Mouse (Mus musculus) CH12.LX (cell line): ENCODE data around the gene Prm2. TPM values are rescaled to one million over a fixed set of nuclear protein-coding genes. Genes with fewer than 3 reads are reported as not detected.

Source experiments
- DNase-seq: peaks from one replicate; pipeline ENCODE4 v3.0.0-alpha.2; 2013; ENCODE audit errors: extremely low read depth
- H3K27ac ChIP-seq: 2 replicates; pipeline ENCODE4 v1.5.1; 2012; ENCODE audit warnings: low read depth, mild to moderate bottlenecking, control low read depth, moderate library complexity; ENCODE audit not compliant: insufficient read depth
- H3K27me3 ChIP-seq: replicated peaks from 2 replicates; pipeline ENCODE3; 2012; ENCODE audit warnings: inconsistent platforms
- H3K36me3 ChIP-seq, 2 experiments: replicated peaks in 1 of 2; 2 replicates each; pipeline versions ENCODE3 to v1.6.1; 2012; ENCODE audit warnings: inconsistent platforms in 1 of 2, low read length in 1 of 2, mild to moderate bottlenecking in 1 of 2, mixed read lengths in 1 of 2, moderate library complexity in 1 of 2; ENCODE audit not compliant: control insufficient read depth in 1 of 2, insufficient read depth in 1 of 2
- H3K4me1 ChIP-seq, 2 experiments: 2 replicates each; pipeline ENCODE4 v1.6.1; 2012; ENCODE audit warnings: inconsistent platforms in 1 of 2, moderate library complexity in 1 of 2; ENCODE audit not compliant: insufficient read depth in 2 of 2, control insufficient read depth in 1 of 2
- H3K4me2 ChIP-seq: 2 replicates; pipeline ENCODE4 v1.6.1; 2012; ENCODE audit warnings: low read depth, mild to moderate bottlenecking, control low read depth; ENCODE audit not compliant: poor library complexity, insufficient read depth, severe bottlenecking
- H3K4me3 ChIP-seq, 3 experiments: fragments of 150-350 bp in 1 of 3; sonication (generic) in 1 of 3; replicated peaks in 1 of 3; 2 replicates each; pipeline versions ENCODE3 to v1.5.1; 2011 to 2012; ENCODE audit warnings: low read depth in 2 of 3, low read length in 2 of 3, mild to moderate bottlenecking in 2 of 3, moderate library complexity in 2 of 3, control low read depth in 1 of 3, improper control_type of control experiment in 1 of 3, inconsistent platforms in 1 of 3, mixed read lengths in 1 of 3; ENCODE audit not compliant: poor library complexity in 1 of 3
- H3K79me2 ChIP-seq: replicated peaks from 2 replicates; pipeline ENCODE4 v1.6.1; 2012; ENCODE audit warnings: mild to moderate bottlenecking, moderate library complexity; ENCODE audit not compliant: control insufficient read depth, poor library complexity, insufficient read depth, severe bottlenecking; ENCODE audit errors: extremely low read depth
- H3K9ac ChIP-seq: 2 replicates; pipeline ENCODE4 v1.6.1; 2012; ENCODE audit warnings: low read depth, mild to moderate bottlenecking, control low read depth, moderate library complexity; ENCODE audit not compliant: insufficient read depth
- H3K9me3 ChIP-seq: replicated peaks from 2 replicates; pipeline ENCODE3; 2012; ENCODE audit warnings: low read length, inconsistent platforms, mixed read lengths
- CHD2 ChIP-seq: IDR thresholded peaks from 2 replicates; pipeline ENCODE4 v1.6.1; 2011; ENCODE audit warnings: low read length, improper control_type of control experiment
- E2F4 ChIP-seq: IDR thresholded peaks from 2 replicates; pipeline ENCODE4 v1.6.1; 2011; ENCODE audit warnings: low read depth, low read length, improper control_type of control experiment; ENCODE audit not compliant: insufficient replicate concordance
- EP300 ChIP-seq: IDR thresholded peaks from 2 replicates; pipeline ENCODE4 v1.6.1; 2011; ENCODE audit warnings: low read length, improper control_type of control experiment
- ETS1 ChIP-seq: conservative IDR thresholded peaks from 2 replicates; pipeline ENCODE4 v1.6.1; 2012; ENCODE audit warnings: low read depth, mild to moderate bottlenecking, inconsistent platforms, low read length, improper control_type of control experiment, moderate library complexity
- HCFC1 ChIP-seq: IDR thresholded peaks from 2 replicates; pipeline ENCODE4 v1.6.1; 2012; ENCODE audit warnings: low read depth, mild to moderate bottlenecking, inconsistent platforms, low read length, improper control_type of control experiment
- IRF4 ChIP-seq: IDR thresholded peaks from 2 replicates; pipeline ENCODE4 v1.6.1; 2014; ENCODE audit warnings: low read depth, mild to moderate bottlenecking, inconsistent platforms, low read length, improper control_type of control experiment
- JUN ChIP-seq: IDR thresholded peaks from 2 replicates; pipeline ENCODE4 v1.6.1; 2011; ENCODE audit warnings: low read depth, mild to moderate bottlenecking, low read length, improper control_type of control experiment, moderate library complexity; ENCODE audit not compliant: insufficient read depth
- MAFK ChIP-seq: IDR thresholded peaks from 2 replicates; pipeline ENCODE4 v1.6.1; 2011; ENCODE audit warnings: low read length, improper control_type of control experiment; ENCODE audit not compliant: insufficient replicate concordance
- MAX ChIP-seq: IDR thresholded peaks from 2 replicates; pipeline ENCODE4 v1.6.1; 2011; ENCODE audit warnings: low read length, improper control_type of control experiment
- MAZ ChIP-seq: IDR thresholded peaks from 2 replicates; pipeline ENCODE4 v1.6.1; 2012; ENCODE audit warnings: low read depth, mild to moderate bottlenecking, inconsistent platforms, low read length, improper control_type of control experiment, moderate library complexity
- PAX5 ChIP-seq: IDR thresholded peaks from 2 replicates; pipeline ENCODE4 v1.6.1; 2012; ENCODE audit warnings: low read length, inconsistent platforms, mixed read lengths
- RAD21 ChIP-seq: IDR thresholded peaks from 2 replicates; pipeline ENCODE4 v1.6.1; 2011; ENCODE audit warnings: low read depth, mild to moderate bottlenecking, low read length, improper control_type of control experiment, moderate library complexity
- TBP ChIP-seq: conservative IDR thresholded peaks from 2 replicates; pipeline ENCODE4 v1.6.1; 2011; ENCODE audit warnings: low read depth, low read length, improper control_type of control experiment
- UBTF ChIP-seq: IDR thresholded peaks from 2 replicates; pipeline ENCODE4 v1.6.1; 2012; ENCODE audit warnings: low read depth, mild to moderate bottlenecking, inconsistent platforms, low read length, improper control_type of control experiment, moderate library complexity
- USF1 ChIP-seq: IDR thresholded peaks from 2 replicates; pipeline ENCODE4 v1.6.1; 2014; ENCODE audit warnings: low read depth, mild to moderate bottlenecking, inconsistent platforms, low read length, improper control_type of control experiment
- USF2 ChIP-seq: conservative IDR thresholded peaks from 2 replicates; pipeline ENCODE4 v1.6.1; 2011; ENCODE audit warnings: low read depth, low read length, improper control_type of control experiment
- ZC3H11A ChIP-seq: IDR thresholded peaks from 2 replicates; pipeline ENCODE4 v1.6.1; 2012; ENCODE audit warnings: low read depth, mild to moderate bottlenecking, inconsistent platforms, low read length, improper control_type of control experiment
- ZNF384 ChIP-seq: IDR thresholded peaks from 2 replicates; pipeline ENCODE4 v1.6.1; 2012; ENCODE audit warnings: low read depth, low read length, improper control_type of control experiment, inconsistent platforms
- dilution Hi-C: fragments of 300-500 bp; cut with MboI; formaldehyde crosslinking; loops from 2 replicates; pipeline ENCODE4 v1.14.3; 2020; ENCODE audit warnings: low sequenced_read_pairs; ENCODE audit not compliant: extremely low pct_unique_long_range_greater_than_20kb, extremely low pct_ligation_motif_present
- in situ Hi-C: fragments of 300-500 bp; cut with MboI; formaldehyde crosslinking; loops from 3 replicates; pipeline ENCODE4 v1.14.3; 2019; ENCODE audit warnings: low sequenced_read_pairs, low pct_ligation_motif_present, low pct_unique_long_range_greater_than_20kb, mixed read lengths
- polyA plus RNA-seq: library from polyadenylated mRNA; unstranded; fragments of >175 nt; gene quantifications from 2 replicates; pipeline ENCODE4 v1.2.1, GENCODE M21; 2012; ENCODE audit warnings: low read depth; ENCODE audit not compliant: insufficient read length
- total RNA-seq, 2 experiments: library from RNA; depleted of rRNA; stranded (reverse); fragments of 300-350 nt in 1 of 2; fragments of >200 nt in 1 of 2; gene quantifications; 2 replicates each; pipeline ENCODE4 v1.2.3; 2012 to 2014

Gene Prm2
- total and polyA plus RNA-seq, 3 experiments: not detected

DNA sequence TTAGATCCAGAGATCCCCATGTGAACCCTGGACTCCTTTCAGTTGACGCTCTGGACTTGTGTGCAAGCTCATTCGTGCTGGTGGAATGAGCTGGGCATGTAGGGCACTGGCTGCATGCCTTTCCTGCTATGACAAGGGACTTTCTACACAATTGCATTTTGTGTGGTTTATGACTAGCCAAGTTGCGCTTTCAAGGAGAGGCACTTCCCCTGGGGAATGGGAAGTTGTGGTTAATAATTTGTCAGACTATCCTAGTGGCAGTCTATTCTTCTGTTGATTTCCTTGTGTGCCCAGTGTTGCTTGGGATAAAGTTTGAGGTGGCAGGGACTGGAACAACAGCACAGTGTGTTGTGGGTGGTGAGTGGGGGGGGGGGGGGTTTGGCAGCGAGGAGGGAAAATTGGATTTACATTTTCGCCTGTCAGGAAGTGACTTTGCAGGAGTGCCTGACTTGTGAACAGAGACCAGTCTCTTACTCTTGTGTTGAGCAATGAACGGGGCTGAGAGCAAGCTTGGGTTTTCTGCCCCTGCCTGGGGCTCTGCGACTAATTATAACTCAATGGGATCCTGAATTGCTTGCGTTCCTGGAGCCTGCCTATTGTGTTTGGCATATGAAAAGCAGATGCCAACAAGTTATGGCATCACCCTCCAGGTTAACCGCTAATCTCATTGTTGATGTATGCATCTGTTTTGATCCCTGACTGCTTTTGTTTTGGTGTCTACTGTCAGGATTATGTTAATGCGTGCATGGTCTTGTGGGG is 42.7 kb upstream of the Prm2 start:
- peaks cover 28 to 60% of the 10 kb centered on the region in 2 experiments for H3K4me1 ChIP-seq

DNA sequence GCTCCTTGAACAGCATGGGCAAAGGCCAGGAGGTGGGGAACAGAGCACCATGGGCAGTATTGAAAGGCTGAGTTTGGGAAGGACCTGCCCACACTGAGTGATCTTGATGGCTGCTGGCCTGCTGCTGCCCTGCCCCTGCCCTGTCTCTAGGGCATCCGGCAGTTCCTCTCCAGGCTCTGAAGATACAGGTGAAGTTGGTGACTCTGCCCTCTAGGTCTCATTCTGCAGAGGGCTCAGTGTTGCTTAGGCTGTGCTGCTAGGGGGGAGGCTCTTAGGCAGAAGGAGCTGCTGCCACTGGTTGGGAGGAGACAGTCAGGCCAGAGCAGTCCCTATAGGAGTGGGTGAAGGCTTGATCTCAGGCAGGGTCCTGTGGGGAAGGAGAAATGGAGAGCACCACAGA is 42.0 kb upstream of the Prm2 start:
- Histone ChIP-seq H3K4me1 (peaks cover 24 to 52% of the 10 kb centered on the region in 2 experiments), H3K79me2 (peaks cover 9% of the 10 kb centered on the region; the same call in 1 of the 2 replicates)
- TF ChIP-seq UBTF (no peak), E2F4 (no peak), MAX (no peak), TBP (no peak), ZC3H11A (no peak), JUN (no peak)
- TF ChIP-seq, all 38 proteins: peak for 0
- Histone ChIP-seq H3K36me3 (peaks cover 8 to 47% of the 10 kb centered on the region in 2 experiments), H3K4me2 (no peak overlapping the region), H3K27ac (no peak overlapping the region), H3K9me3 (no peaks in the 10 kb centered on the region), H3K4me3 (no peak overlapping the region), H3K9ac (no peak overlapping the region), H3K27me3 (no peaks in the 10 kb centered on the region)
- in situ Hi-C loops: no loop called here
- dilution Hi-C loops: no loop called here
- no peak for DNase-seq

More for the DNA sequence above, 42.7 kb upstream of the Prm2 start:
- H3K79me2 ChIP-seq: peaks cover 9% of the 10 kb centered on the region; the same call in 1 of the 2 replicates
- TF ChIP-seq EP300 (no peak), CHD2 (no peak), ZNF384 (no peak), MAFK (no peak), E2F4 (no peak), MAZ (no peak), RAD21 (no peak), USF2 (no peak), PAX5 (no peak), JUN (no peak), ETS1 (no peak), USF1 (no peak), IRF4 (no peak), HCFC1 (no peak)
- in situ Hi-C loops: no loop called here
- H3K27ac ChIP-seq: no peak overlapping the region
- DNase-seq: no peak
- H3K9ac ChIP-seq: no peak overlapping the region
- dilution Hi-C loops: no loop called here
- peaks cover 8 to 52% of the 10 kb centered on the region in 2 experiments for H3K36me3 ChIP-seq
- no peak overlapping the region for H3K4me3 ChIP-seq
- no peaks in the 10 kb centered on the region for H3K27me3 ChIP-seq
- no peaks in the 10 kb centered on the region for H3K9me3 ChIP-seq
- no peak overlapping the region for H3K4me2 ChIP-seq
